Mouse (Mus musculus): ENCODE measurements around the gene Nfib. TPM values are rescaled to one million over a fixed set of nuclear protein-coding genes. Genes with fewer than 3 reads are reported as not detected.
A peak's percentile ranks its signal among the peaks of the same experiment; 100 is the strongest.

Nfib gene
- polyA plus RNA-seq, 1 experiment from 2014 or later, result 113 TPM

- Histone ChIP-seq H3K4me2 (no peak overlapping the region), H3K9ac (no peak overlapping the region), H3K4me1 (no peaks in the 10 kb centered on the region), H3K9me3 (no peaks in the 10 kb centered on the region), H3K27me3 (no peaks in the 10 kb centered on the region), H3K36me3 (no peaks in the 10 kb centered on the region), H3K4me3 (no peak overlapping the region), H3K27ac (no peak overlapping the region)
- WGBS, result 40% methylated on average over 6 of the region's 6 CpGs
- ATAC-seq (ENCODE audit: borderline replicate concordance, extremely low read depth, low FRiP score, low TSS enrichment), result no peak
Measured at GRCm38 (mm10) chr4:82643022-82643733, 62.4 kb downstream of the Nfib start.

- no peaks in the 10 kb centered on the region for H3K9me3 ChIP-seq
- no peak for ATAC-seq (ENCODE audit: borderline replicate concordance, extremely low read depth, low FRiP score, low TSS enrichment)
- WGBS, result 62% methylated on average over 5 of the region's 5 CpGs
- no peaks in the 10 kb centered on the region for H3K36me3 ChIP-seq
- no peaks in the 10 kb centered on the region for H3K4me1 ChIP-seq
- H3K4me2 ChIP-seq, result no peak overlapping the region
- no peak overlapping the region for H3K9ac ChIP-seq
- no peak overlapping the region for H3K27ac ChIP-seq
- H3K27me3 ChIP-seq, result no peaks in the 10 kb centered on the region
- H3K4me3 ChIP-seq, result no peak overlapping the region
Measured at GRCm38 (mm10) chr4:82641066-82641680, 64.4 kb downstream of the Nfib start.

GRCm38 (mm10) chr4:82638251-82638650 lies 67.3 kb downstream of the Nfib start:
- no peak for ATAC-seq (ENCODE audit: borderline replicate concordance, extremely low read depth, low FRiP score, low TSS enrichment)
- WGBS, result 91% methylated on average over 9 of the region's 9 CpGs
- H3K4me2 ChIP-seq, result no peak overlapping the region

GRCm38 (mm10) chr4:82637633-82638032 lies 67.9 kb downstream of the Nfib start:
- H3K9me3 ChIP-seq, result no peaks in the 10 kb centered on the region
- WGBS, result 79% methylated on average over 4 of the region's 4 CpGs

More at GRCm38 (mm10) chr4:82638251-82638650, 67.3 kb downstream of the Nfib start:
- no peaks in the 10 kb centered on the region for H3K4me1 ChIP-seq
- no peak overlapping the region for H3K27ac ChIP-seq
- no peaks in the 10 kb centered on the region for H3K27me3 ChIP-seq
- H3K9me3 ChIP-seq, result no peaks in the 10 kb centered on the region
- no peak overlapping the region for H3K9ac ChIP-seq
- no peak overlapping the region for H3K4me3 ChIP-seq
- H3K36me3 ChIP-seq, result no peaks in the 10 kb centered on the region

GRCm38 (mm10) chr4:82636658-82637057 lies 68.9 kb downstream of the Nfib start:
- Histone ChIP-seq H3K36me3 (no peaks in the 10 kb centered on the region), H3K9me3 (no peaks in the 10 kb centered on the region), H3K27me3 (no peaks in the 10 kb centered on the region), H3K4me1 (no peaks in the 10 kb centered on the region), H3K9ac (no peak overlapping the region), H3K4me2 (no peak overlapping the region), H3K27ac (no peak overlapping the region), H3K4me3 (no peak overlapping the region)
- WGBS, result 75% methylated on average over 5 of the region's 5 CpGs
- ATAC-seq (ENCODE audit: borderline replicate concordance, extremely low read depth, low FRiP score, low TSS enrichment), result no peak

More at GRCm38 (mm10) chr4:82637633-82638032, 67.9 kb downstream of the Nfib start:
- Histone ChIP-seq H3K9ac (no peak overlapping the region), H3K4me3 (no peak overlapping the region), H3K27me3 (no peaks in the 10 kb centered on the region), H3K4me1 (no peaks in the 10 kb centered on the region), H3K4me2 (no peak overlapping the region), H3K36me3 (no peaks in the 10 kb centered on the region), H3K27ac (no peak overlapping the region)
- no peak for ATAC-seq (ENCODE audit: borderline replicate concordance, extremely low read depth, low FRiP score, low TSS enrichment)

GRCm38 (mm10) chr4:82635881-82636280 lies 69.7 kb downstream of the Nfib start:
- Histone ChIP-seq H3K9me3 (no peaks in the 10 kb centered on the region), H3K27ac (no peak overlapping the region), H3K36me3 (no peaks in the 10 kb centered on the region), H3K4me3 (no peak overlapping the region), H3K4me2 (no peak overlapping the region), H3K9ac (no peak overlapping the region), H3K27me3 (no peaks in the 10 kb centered on the region), H3K4me1 (no peaks in the 10 kb centered on the region)
- 47% methylated on average over 5 of the region's 5 CpGs for WGBS
- no peak for ATAC-seq (ENCODE audit: borderline replicate concordance, extremely low read depth, low FRiP score, low TSS enrichment)

GRCm38 (mm10) chr4:82635118-82635517 lies 70.4 kb downstream of the Nfib start:
- H3K4me3 ChIP-seq, result no peak overlapping the region
- no peaks in the 10 kb centered on the region for H3K27me3 ChIP-seq
- 91% methylated on average over 11 of the region's 11 CpGs for WGBS
- H3K36me3 ChIP-seq, result no peaks in the 10 kb centered on the region
- no peak overlapping the region for H3K27ac ChIP-seq
- no peaks in the 10 kb centered on the region for H3K9me3 ChIP-seq
- H3K4me2 ChIP-seq, result no peak overlapping the region
- ATAC-seq (ENCODE audit: borderline replicate concordance, extremely low read depth, low FRiP score, low TSS enrichment), result no peak
- no peaks in the 10 kb centered on the region for H3K4me1 ChIP-seq
- no peak overlapping the region for H3K9ac ChIP-seq

- Histone ChIP-seq H3K9me3 (no peaks in the 10 kb centered on the region), H3K27ac (no peak overlapping the region), H3K4me2 (no peak overlapping the region), H3K36me3 (no peaks in the 10 kb centered on the region), H3K4me3 (no peak overlapping the region), H3K4me1 (no peaks in the 10 kb centered on the region), H3K27me3 (no peaks in the 10 kb centered on the region), H3K9ac (no peak overlapping the region)
- ATAC-seq (ENCODE audit: borderline replicate concordance, extremely low read depth, low FRiP score, low TSS enrichment), result no peak
- 72% methylated on average over 7 of the region's 7 CpGs for WGBS
Measured at GRCm38 (mm10) chr4:82634365-82634764, 71.2 kb downstream of the Nfib start.

- Histone ChIP-seq H3K27me3 (no peaks in the 10 kb centered on the region), H3K36me3 (no peaks in the 10 kb centered on the region), H3K4me1 (peaks cover 27% of the 10 kb centered on the region), H3K4me3 (no peak overlapping the region), H3K27ac (no peak overlapping the region), H3K4me2 (no peak overlapping the region), H3K9me3 (no peaks in the 10 kb centered on the region), H3K9ac (no peak overlapping the region)
- no peak for ATAC-seq (ENCODE audit: borderline replicate concordance, extremely low read depth, low FRiP score, low TSS enrichment)
- WGBS, result 67% methylated on average over 8 of the region's 8 CpGs
Measured at GRCm38 (mm10) chr4:82624285-82625045, 81.1 kb downstream of the Nfib start.

GRCm38 (mm10) chr4:82623835-82624234 lies 81.7 kb downstream of the Nfib start:
- Histone ChIP-seq H3K4me2 (no peak overlapping the region), H3K4me1 (peaks cover 33% of the 10 kb centered on the region), H3K36me3 (no peaks in the 10 kb centered on the region), H3K9ac (no peak overlapping the region), H3K27ac (no peak overlapping the region; the same call in 1 of the 2 replicates), H3K9me3 (no peaks in the 10 kb centered on the region), H3K27me3 (no peaks in the 10 kb centered on the region), H3K4me3 (no peak overlapping the region)
- ATAC-seq (ENCODE audit: borderline replicate concordance, extremely low read depth, low FRiP score, low TSS enrichment), result no peak
- 56% methylated on average over 4 of the region's 4 CpGs for WGBS

GRCm38 (mm10) chr4:82623081-82623538 lies 82.4 kb downstream of the Nfib start:
- H3K4me1 ChIP-seq, result peaks cover 38% of the 10 kb centered on the region
- peak overlapping the region; percentile 65 for H3K27ac ChIP-seq
- H3K4me3 ChIP-seq, result no peak overlapping the region
- 57% methylated on average over 12 of the region's 12 CpGs for WGBS
- H3K27me3 ChIP-seq, result no peaks in the 10 kb centered on the region
- no peak overlapping the region for H3K9ac ChIP-seq
- no peak for ATAC-seq (ENCODE audit: borderline replicate concordance, extremely low read depth, low FRiP score, low TSS enrichment)
- no peaks in the 10 kb centered on the region for H3K9me3 ChIP-seq
- H3K4me2 ChIP-seq, result peak overlapping the region; percentile 33; the same call in 1 of the 2 replicates
- no peaks in the 10 kb centered on the region for H3K36me3 ChIP-seq

Data from lung, embryonic 15.5 days (tissue).